Mouse (Mus musculus): ENCODE measurements around the gene Abcc3. TPM values are rescaled to one million over a fixed set of nuclear protein-coding genes. Genes with fewer than 3 reads are reported as not detected.
"Not testable (repeated sequence)": the region's sequence is repeated elsewhere in the genome, so short reads cannot be mapped to it uniquely, and the experiment has no call there.

The Abcc3 gene
- polyA plus RNA-seq, 1 experiment from 2014 or later, result 2.5 TPM

DNA sequence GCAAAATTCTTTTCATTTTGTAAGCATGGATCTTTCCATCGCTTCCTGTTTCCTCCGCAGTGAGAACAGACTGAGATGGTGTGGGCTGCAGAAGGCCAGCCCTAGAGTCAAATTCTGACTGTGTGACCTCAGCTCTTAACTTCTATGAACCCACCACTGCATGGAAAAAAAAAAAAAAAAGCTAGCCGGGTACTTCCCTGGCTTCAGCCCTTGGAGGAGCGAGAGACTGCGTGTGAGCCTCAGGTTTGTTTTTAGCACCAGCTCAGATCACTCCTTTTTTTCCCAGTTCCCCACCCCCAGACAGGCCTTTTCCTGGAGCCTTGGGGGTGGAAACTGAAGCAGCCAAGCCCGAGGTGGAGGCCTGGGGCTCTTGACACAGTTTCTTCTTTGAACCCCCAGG is 12.6 kb upstream of the Abcc3 start:
- no peaks in the 10 kb centered on the region for H3K36me3 ChIP-seq (ENCODE audit: control insufficient read depth, insufficient read depth, low read length)
- WGBS, result 53% methylated on average over 6 of the region's 6 CpGs
- H3K4me2 ChIP-seq (ENCODE audit: low read depth, low read length), result no peak overlapping the region
- no peak for ATAC-seq
- H3K4me1 ChIP-seq (ENCODE audit: control insufficient read depth, insufficient read depth, low read length), result peaks cover 19% of the 10 kb centered on the region
- no peaks in the 10 kb centered on the region for H3K27me3 ChIP-seq (replicated peaks; ENCODE audit: control insufficient read depth, insufficient read depth, low read length)
- no peak overlapping the region for H3K4me3 ChIP-seq (ENCODE audit: low read length)
- no peak overlapping the region for H3K9ac ChIP-seq (ENCODE audit: low read depth, low read length)
- H3K9me3 ChIP-seq (ENCODE audit: control insufficient read depth, low read length), result no peaks in the 10 kb centered on the region
- no peak overlapping the region for H3K27ac ChIP-seq (ENCODE audit: low read length)

DNA sequence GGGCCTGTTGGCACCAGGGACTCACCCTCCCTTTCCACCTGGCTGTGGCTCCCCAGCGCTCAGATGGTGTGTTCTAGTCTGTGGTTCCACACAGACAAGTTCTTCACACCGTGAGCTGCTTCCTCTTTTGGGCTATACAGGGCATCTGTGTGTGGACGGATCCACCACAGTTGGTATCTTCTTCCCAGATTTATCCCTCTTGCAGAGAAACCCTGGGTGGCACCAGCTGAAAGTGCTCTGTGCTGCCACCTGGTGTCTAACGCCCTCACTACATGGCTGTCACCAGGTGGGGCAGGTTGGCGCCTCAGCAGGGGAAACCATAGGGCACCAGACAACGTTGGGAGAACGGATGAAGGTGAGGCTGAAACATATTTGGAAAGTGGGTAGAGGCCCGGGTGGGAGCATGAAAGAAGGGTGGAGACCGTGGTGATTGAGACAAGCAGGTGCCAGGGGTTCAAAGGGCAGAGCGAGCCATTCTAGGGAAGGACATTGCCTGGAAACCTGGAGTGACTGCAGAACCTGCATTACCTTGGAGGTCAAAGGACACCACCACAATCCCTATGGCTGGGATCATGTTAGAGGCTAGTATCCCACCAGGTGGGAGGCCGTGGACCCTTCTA is 12.0 kb upstream of the Abcc3 start:
- Histone ChIP-seq H3K9ac (ENCODE audit: low read depth, low read length) (no peak overlapping the region), H3K27ac (ENCODE audit: low read length) (no peak overlapping the region), H3K36me3 (ENCODE audit: control insufficient read depth, insufficient read depth, low read length) (no peaks in the 10 kb centered on the region), H3K4me2 (ENCODE audit: low read depth, low read length) (no peak overlapping the region), H3K27me3 (replicated peaks; ENCODE audit: control insufficient read depth, insufficient read depth, low read length) (no peaks in the 10 kb centered on the region), H3K9me3 (ENCODE audit: control insufficient read depth, low read length) (no peaks in the 10 kb centered on the region), H3K4me3 (ENCODE audit: low read length) (no peak overlapping the region), H3K4me1 (ENCODE audit: control insufficient read depth, insufficient read depth, low read length) (peaks cover 19% of the 10 kb centered on the region)
- ATAC-seq, result peak; percentile 82
- WGBS, result 20% methylated on average over 11 of the region's 11 CpGs

DNA sequence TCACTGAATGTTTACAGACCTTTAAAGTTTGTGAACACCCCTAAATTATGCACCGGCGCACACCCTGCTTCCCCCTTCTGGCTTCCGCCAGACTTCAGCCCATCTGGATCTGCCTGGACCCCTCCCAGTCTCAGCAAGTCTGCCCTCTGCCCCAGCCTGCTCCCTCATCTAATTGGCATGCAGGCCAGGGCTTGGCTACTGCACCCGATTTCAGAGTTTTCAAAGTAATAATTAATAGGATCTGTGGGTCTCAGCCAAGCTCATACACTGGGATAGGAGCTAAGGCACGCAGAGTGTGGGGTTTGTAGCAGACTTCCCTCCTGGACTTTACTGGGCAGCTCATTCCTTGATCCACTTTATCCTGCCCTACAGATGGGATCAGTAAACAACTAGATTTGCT is 11.4 kb upstream of the Abcc3 start:
- Histone ChIP-seq H3K4me3 (ENCODE audit: low read length) (no peak overlapping the region), H3K27me3 (replicated peaks; ENCODE audit: control insufficient read depth, insufficient read depth, low read length) (no peaks in the 10 kb centered on the region), H3K4me1 (ENCODE audit: control insufficient read depth, insufficient read depth, low read length) (peaks cover 19% of the 10 kb centered on the region), H3K4me2 (ENCODE audit: low read depth, low read length) (no peak overlapping the region), H3K36me3 (ENCODE audit: control insufficient read depth, insufficient read depth, low read length) (no peaks in the 10 kb centered on the region), H3K9me3 (ENCODE audit: control insufficient read depth, low read length) (no peaks in the 10 kb centered on the region), H3K27ac (ENCODE audit: low read length) (no peak overlapping the region), H3K9ac (ENCODE audit: low read depth, low read length) (no peak overlapping the region)
- peak; percentile 43 for ATAC-seq
- 48% methylated on average over 5 of the region's 5 CpGs for whole genome bisulfite sequencing

DNA sequence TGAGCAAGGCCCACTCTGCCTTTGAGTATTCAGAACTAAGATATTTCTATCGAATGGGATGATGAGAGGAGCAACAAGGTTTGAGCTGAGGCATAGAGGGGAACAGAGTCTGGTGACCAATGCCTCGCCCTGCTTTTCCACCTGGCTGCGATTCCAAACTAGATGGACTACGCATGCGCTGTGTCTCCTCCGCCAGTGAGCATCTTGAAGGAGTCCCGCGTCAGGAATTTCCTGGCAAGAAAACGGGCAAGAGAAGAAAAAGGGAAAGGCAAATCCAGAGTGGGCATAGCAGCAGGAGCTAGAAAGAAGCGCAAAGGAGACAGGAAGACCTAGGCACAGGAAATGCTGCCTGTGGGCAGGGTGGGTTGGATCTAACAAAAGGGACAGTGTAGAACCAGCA is 11.0 kb upstream of the Abcc3 start:
- Histone ChIP-seq H3K9ac (ENCODE audit: low read depth, low read length) (no peak overlapping the region), H3K36me3 (ENCODE audit: control insufficient read depth, insufficient read depth, low read length) (no peaks in the 10 kb centered on the region), H3K4me2 (ENCODE audit: low read depth, low read length) (no peak overlapping the region), H3K9me3 (ENCODE audit: control insufficient read depth, low read length) (no peaks in the 10 kb centered on the region), H3K4me3 (ENCODE audit: low read length) (no peak overlapping the region), H3K4me1 (ENCODE audit: control insufficient read depth, insufficient read depth, low read length) (peaks cover 19% of the 10 kb centered on the region), H3K27ac (ENCODE audit: low read length) (no peak overlapping the region), H3K27me3 (replicated peaks; ENCODE audit: control insufficient read depth, insufficient read depth, low read length) (no peaks in the 10 kb centered on the region)
- ATAC-seq, result no peak
- 85% methylated on average over 10 of the region's 10 CpGs for WGBS

DNA sequence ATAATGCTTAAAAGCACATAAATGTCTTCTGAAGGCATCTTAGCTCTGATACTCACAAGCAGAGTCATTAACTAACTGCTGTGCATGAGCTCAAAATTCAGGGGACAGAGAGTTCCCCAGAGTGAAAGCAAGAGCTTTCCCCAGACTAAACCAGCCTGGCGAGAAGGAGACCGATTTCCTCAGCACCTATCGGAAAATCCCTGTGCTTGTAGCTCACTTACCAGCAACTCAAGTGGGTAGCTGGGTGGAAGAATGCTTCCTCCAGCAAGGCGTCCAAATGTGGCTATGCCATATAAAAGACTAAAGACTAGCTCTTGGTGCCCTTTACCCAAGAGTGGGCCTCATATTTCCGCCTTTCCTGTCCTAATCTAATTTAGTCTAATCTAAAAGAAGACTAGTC is 9.9 kb upstream of the Abcc3 start:
- Histone ChIP-seq H3K36me3 (ENCODE audit: control insufficient read depth, insufficient read depth, low read length) (no peaks in the 10 kb centered on the region), H3K9ac (ENCODE audit: low read depth, low read length) (no peak overlapping the region), H3K27me3 (replicated peaks; ENCODE audit: control insufficient read depth, insufficient read depth, low read length) (no peaks in the 10 kb centered on the region), H3K4me2 (ENCODE audit: low read depth, low read length) (no peak overlapping the region), H3K4me3 (ENCODE audit: low read length) (no peak overlapping the region), H3K4me1 (ENCODE audit: control insufficient read depth, insufficient read depth, low read length) (peaks cover 15% of the 10 kb centered on the region), H3K27ac (ENCODE audit: low read length) (no peak overlapping the region), H3K9me3 (ENCODE audit: control insufficient read depth, low read length) (no peaks in the 10 kb centered on the region)
- WGBS, result 86% methylated on average over 5 of the region's 5 CpGs
- no peak for ATAC-seq

DNA sequence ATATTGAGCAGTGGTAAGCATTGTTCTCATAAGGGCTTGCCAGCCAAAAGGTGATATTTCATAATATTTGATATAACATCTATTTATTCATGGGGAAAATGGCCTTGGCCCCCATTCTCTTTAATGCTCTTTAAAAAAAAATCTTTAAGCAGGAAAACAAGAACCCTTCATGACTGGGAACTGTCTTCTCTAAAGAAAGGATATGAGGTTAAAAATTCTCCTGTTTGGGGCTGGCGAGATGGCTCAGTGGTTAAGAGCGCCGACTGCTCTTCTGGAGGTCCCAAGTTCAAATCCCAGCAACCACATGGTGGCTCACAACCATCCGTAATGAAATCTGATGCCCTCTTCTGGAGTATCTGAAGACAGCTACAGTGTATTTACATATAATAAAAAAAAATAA is 9.2 kb upstream of the Abcc3 start:
- H3K27me3 ChIP-seq (replicated peaks; ENCODE audit: control insufficient read depth, insufficient read depth, low read length); H3K4me3 ChIP-seq (ENCODE audit: low read length); ATAC-seq; H3K9ac ChIP-seq (ENCODE audit: low read depth, low read length); H3K4me2 ChIP-seq (ENCODE audit: low read depth, low read length); H3K9me3 ChIP-seq (ENCODE audit: control insufficient read depth, low read length); H3K27ac ChIP-seq (ENCODE audit: low read length); H3K36me3 ChIP-seq (ENCODE audit: control insufficient read depth, insufficient read depth, low read length): not testable (repeated sequence)
- WGBS, result 91% methylated on average over 4 of the region's 4 CpGs
- peaks cover 12% of the 10 kb centered on the region for H3K4me1 ChIP-seq (ENCODE audit: control insufficient read depth, insufficient read depth, low read length)

DNA sequence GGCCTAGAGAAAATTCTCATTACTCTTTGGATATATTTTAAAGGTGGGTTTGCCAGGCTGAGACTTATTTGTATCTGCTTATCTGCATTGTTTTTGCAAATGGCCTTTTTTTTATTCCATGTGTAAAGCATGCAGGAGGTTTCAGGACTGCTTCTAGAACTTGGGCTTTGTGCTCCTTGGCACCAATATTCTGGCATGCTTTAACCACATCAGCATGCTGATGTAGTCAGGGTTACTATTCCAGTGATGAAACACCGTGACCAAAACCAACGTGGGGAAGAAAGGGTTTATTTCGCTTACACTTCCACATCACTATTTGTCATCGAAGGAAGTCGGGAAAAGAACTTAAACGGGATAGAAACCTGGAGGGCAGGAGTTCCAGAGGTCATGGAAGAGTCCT is 8.2 kb upstream of the Abcc3 start:
- Histone ChIP-seq H3K9ac (ENCODE audit: low read depth, low read length) (no peak overlapping the region), H3K9me3 (ENCODE audit: control insufficient read depth, low read length) (no peaks in the 10 kb centered on the region), H3K36me3 (ENCODE audit: control insufficient read depth, insufficient read depth, low read length) (no peaks in the 10 kb centered on the region), H3K27ac (ENCODE audit: low read length) (no peak overlapping the region), H3K27me3 (replicated peaks; ENCODE audit: control insufficient read depth, insufficient read depth, low read length) (no peaks in the 10 kb centered on the region), H3K4me2 (ENCODE audit: low read depth, low read length) (no peak overlapping the region), H3K4me1 (ENCODE audit: control insufficient read depth, insufficient read depth, low read length) (peaks cover 12% of the 10 kb centered on the region), H3K4me3 (ENCODE audit: low read length) (no peak overlapping the region)
- WGBS, result 61% methylated on average over 6 of the region's 6 CpGs
- no peak for ATAC-seq

DNA sequence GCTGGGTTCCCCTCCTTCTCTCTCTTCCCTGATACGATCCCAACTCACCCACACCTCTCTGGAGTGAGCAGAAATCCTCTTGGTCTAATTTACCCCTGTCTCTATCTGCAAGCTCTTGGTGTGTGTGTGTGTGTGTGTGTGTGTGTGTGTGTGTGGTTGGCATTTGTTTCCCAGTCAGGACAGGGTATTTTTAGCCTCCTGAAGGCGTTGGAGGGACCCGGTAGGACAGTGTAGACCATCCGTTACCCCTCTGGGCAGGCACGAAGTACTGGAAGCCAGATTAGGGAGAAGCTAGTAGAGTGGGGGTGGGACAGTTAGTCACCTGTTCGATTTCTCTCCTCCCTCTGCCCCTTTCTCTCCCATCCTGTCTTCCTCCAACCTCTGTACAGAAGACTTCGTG is 1.3 kb upstream of the Abcc3 start:
- ATAC-seq, result no peak
- 90% methylated on average over 7 of the region's 7 CpGs for WGBS
- no peaks in the 10 kb centered on the region for H3K36me3 ChIP-seq (ENCODE audit: control insufficient read depth, insufficient read depth, low read length)

DNA sequence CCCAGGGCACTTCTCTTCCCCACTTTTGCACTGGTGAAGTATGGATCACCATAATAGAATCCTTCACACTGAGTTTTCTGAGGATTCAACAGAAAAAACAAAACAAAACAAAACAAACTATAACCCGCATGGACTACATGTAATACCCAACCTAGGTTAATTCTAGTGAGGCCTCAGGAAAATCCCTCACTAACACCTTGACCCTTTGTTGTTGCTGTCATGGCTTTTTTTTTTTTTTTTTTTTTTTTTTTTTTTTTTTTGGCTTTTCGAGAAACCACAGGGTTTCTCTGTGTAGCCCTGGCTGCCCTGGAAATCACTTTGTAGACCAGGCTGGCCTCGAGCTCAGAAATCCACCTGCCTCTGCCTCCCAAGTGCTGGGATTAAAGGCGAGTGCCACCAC is 693 bp upstream of the Abcc3 start:
- H3K4me1 ChIP-seq (ENCODE audit: control insufficient read depth, insufficient read depth, low read length), result peaks cover 19% of the 10 kb centered on the region
- H3K27ac ChIP-seq (ENCODE audit: low read length); H3K27me3 ChIP-seq (replicated peaks; ENCODE audit: control insufficient read depth, insufficient read depth, low read length); H3K9ac ChIP-seq (ENCODE audit: low read depth, low read length); ATAC-seq; H3K9me3 ChIP-seq (ENCODE audit: control insufficient read depth, low read length); H3K4me3 ChIP-seq (ENCODE audit: low read length); H3K36me3 ChIP-seq (ENCODE audit: control insufficient read depth, insufficient read depth, low read length); H3K4me2 ChIP-seq (ENCODE audit: low read depth, low read length): not testable (repeated sequence)
- 88% methylated on average over 4 of the region's 4 CpGs for WGBS

More for the DNA sequence above, 1.3 kb upstream of the Abcc3 start:
- H3K27ac ChIP-seq (ENCODE audit: low read length), result no peak overlapping the region
- no peak overlapping the region for H3K9ac ChIP-seq (ENCODE audit: low read depth, low read length)
- H3K27me3 ChIP-seq (replicated peaks; ENCODE audit: control insufficient read depth, insufficient read depth, low read length), result no peaks in the 10 kb centered on the region
- no peak overlapping the region for H3K4me2 ChIP-seq (ENCODE audit: low read depth, low read length)
- peaks cover 19% of the 10 kb centered on the region for H3K4me1 ChIP-seq (ENCODE audit: control insufficient read depth, insufficient read depth, low read length)
- no peaks in the 10 kb centered on the region for H3K9me3 ChIP-seq (ENCODE audit: control insufficient read depth, low read length)
- no peak overlapping the region for H3K4me3 ChIP-seq (ENCODE audit: low read length)

DNA sequence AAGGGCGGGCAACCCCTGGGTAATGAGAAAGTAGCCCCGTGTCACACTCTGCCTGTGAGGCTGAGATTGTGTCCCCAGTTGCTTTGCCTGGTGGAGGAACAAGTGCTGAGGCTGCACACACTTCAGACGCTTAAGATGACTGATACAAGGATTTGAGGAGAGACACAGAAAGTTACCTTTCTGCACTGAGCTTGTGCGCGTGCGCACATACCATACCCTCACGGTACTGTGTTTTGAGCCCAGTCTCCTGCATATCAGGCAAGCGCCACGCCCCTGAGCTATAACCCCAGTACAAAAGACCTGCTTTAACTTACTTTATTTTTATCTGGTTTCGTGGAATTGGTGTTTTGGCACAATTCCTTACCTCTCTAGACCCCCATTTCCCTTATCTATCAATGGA is 1.1 kb downstream of the Abcc3 start:
- no peak overlapping the region for H3K27ac ChIP-seq (ENCODE audit: low read length)
- H3K4me2 ChIP-seq (ENCODE audit: low read depth, low read length), result no peak overlapping the region
- 76% methylated on average over 10 of the region's 10 CpGs for WGBS

More for the DNA sequence above, 1.1 kb downstream of the Abcc3 start:
- Histone ChIP-seq H3K9ac (ENCODE audit: low read depth, low read length) (no peak overlapping the region), H3K4me1 (ENCODE audit: control insufficient read depth, insufficient read depth, low read length) (peaks cover 20% of the 10 kb centered on the region), H3K27me3 (replicated peaks; ENCODE audit: control insufficient read depth, insufficient read depth, low read length) (no peaks in the 10 kb centered on the region), H3K36me3 (ENCODE audit: control insufficient read depth, insufficient read depth, low read length) (no peaks in the 10 kb centered on the region), H3K9me3 (ENCODE audit: control insufficient read depth, low read length) (no peaks in the 10 kb centered on the region), H3K4me3 (ENCODE audit: low read length) (no peak overlapping the region)
- ATAC-seq, result no peak
